Mouse (Mus musculus) cerebellum, postnatal 25 days (tissue): Measurements from ENCODE around the gene Olfr1089.

Experiments
- DNase-seq, 2 experiments: peaks; one replicate each; pipeline ENCODE4 v3.0.0; 2021; ENCODE audit warnings: mixed read lengths in 2 of 2

Gene Olfr1089

DNA sequence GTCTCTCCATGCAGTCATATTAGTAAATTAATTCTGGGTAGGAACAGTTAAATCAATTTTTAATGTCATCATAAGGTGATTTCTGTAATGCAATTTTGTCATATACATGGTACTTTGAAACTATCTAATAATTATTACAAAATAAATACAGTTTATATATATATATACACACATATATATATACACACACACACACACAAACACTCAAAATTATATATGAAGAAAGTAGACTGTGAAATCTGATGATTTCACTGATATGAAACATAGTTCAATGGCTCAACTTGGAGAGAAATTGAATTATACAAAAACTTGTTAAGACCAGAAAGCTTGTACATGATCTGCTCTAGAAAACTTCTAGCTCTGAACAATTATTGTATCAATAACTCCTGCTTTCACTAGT is at the start of gene Olfr1089:
TSS of gene Olfr1089 (minus strand) at position 101 of the 400 bp plus-strand sequence.
- no peak for DNase-seq

GRCm38 (mm10) chr2:86782179-86782578 is 48.7 kb upstream of the Olfr1089 start, which contains the start of gene Olfr1093:
Olfr1093 (plus strand) TSS chr2:86782479.
- DNase-seq, result no peak

DNA sequence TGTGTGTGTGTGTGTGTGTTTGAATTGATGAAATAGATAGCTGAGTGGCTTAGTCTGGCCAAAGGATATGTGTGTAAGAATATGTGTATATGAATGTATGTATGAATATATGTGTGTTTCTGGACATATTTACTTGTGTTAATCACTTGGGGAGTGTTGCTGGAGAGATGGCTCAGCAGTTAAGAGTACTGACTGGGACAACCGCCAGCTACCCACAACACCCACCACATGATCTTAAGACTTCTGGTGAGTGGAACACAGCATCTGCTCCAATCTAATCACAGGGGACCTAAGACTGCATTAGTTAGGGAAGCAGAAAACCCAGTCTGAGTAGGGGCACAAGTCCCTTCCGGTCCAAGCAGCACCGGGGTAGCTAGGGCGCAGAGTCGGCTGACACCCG is 27.5 kb upstream of the Olfr1089 start:
- no peak for DNase-seq

DNA sequence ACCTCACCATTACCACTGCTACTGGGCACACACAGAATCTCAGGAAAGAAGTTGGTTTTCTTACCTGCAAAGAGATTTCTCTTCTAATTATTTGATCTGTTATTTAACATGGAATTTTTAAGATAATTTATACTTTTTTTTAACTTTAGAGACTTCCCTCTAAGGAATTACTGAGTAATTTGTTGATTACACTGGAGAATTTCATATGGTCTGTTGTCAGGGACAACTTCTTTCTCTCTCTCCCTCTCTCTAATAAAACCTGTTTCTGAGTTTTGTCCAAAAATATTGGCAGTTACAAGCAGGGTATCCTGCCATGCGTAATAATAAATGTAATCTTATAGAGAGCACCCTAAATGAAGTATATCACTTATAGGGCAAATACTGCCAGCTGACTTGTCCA is 25.4 kb upstream of the Olfr1089 start, which contains the start of gene Olfr1090:
TSS of gene Olfr1090 (minus strand) at position 101 of the 400 bp plus-strand sequence.
- no peak for DNase-seq

GRCm38 (mm10) chr2:86698295-86698694 is 35.2 kb downstream of the Olfr1089 start, which contains the start of gene Olfr1087:
Olfr1087 (minus strand) TSS chr2:86698395.
- no peak for DNase-seq
